Mouse (Mus musculus): ENCODE measurements around the gene Sema4d.
"Not testable (repeated sequence)": the region's sequence is repeated elsewhere in the genome, so short reads cannot be mapped to it uniquely, and the experiment has no call there.

Gene Sema4d

GRCm38 (mm10) chr13:51676641-51677040 lies 116.9 kb downstream of the Sema4d start:
- DNase-seq, result no peak

GRCm38 (mm10) chr13:51668195-51668594 lies 125.4 kb downstream of the Sema4d start:
- DNase-seq, result not testable (repeated sequence)

GRCm38 (mm10) chr13:51663561-51663960 lies 130.0 kb downstream of the Sema4d start:
- DNase-seq, result no peak

GRCm38 (mm10) chr13:51659573-51659972 lies 134.0 kb downstream of the Sema4d start:
- DNase-seq, result no peak

- DNase-seq, result no peak
These were observed 135.5 kb downstream of the Sema4d start for GRCm38 (mm10) chr13:51658094-51658493.

GRCm38 (mm10) chr13:51656516-51657235 lies 136.9 kb downstream of the Sema4d start:
- DNase-seq, result no peak

GRCm38 (mm10) chr13:51653961-51654360 lies 139.6 kb downstream of the Sema4d start:
- no peak for DNase-seq

GRCm38 (mm10) chr13:51653159-51653558 lies 140.4 kb downstream of the Sema4d start:
- no peak for DNase-seq

- peak; percentile 97 for DNase-seq
These were observed 142.0 kb downstream of the Sema4d start, which contains the start of gene Secisbp2 for GRCm38 (mm10) chr13:51651408-51652064. Gene Secisbp2, plus strand, starts transcription at chr13:51651697.

- no peak for DNase-seq
These were observed 143.8 kb downstream of the Sema4d start for GRCm38 (mm10) chr13:51649740-51650139.

- DNase-seq, result no peak
These were observed 145.3 kb downstream of the Sema4d start for GRCm38 (mm10) chr13:51648237-51648636.

- no peak for DNase-seq
These were observed 145.8 kb downstream of the Sema4d start for GRCm38 (mm10) chr13:51647770-51648169.

- DNase-seq, result no peak
These were observed 147.1 kb downstream of the Sema4d start for GRCm38 (mm10) chr13:51646362-51647027.

- DNase-seq, result no peak
These were observed 147.7 kb downstream of the Sema4d start for GRCm38 (mm10) chr13:51645872-51646271.

GRCm38 (mm10) chr13:51644829-51645789 lies 148.4 kb downstream of the Sema4d start, which contains the start of gene Cks2:
Gene Cks2, plus strand, starts transcription at chr13:51645232.
- DNase-seq, result peak; percentile 97

- no peak for DNase-seq
These were observed 149.4 kb downstream of the Sema4d start for GRCm38 (mm10) chr13:51643924-51644828.

- no peak for DNase-seq
These were observed 151.3 kb downstream of the Sema4d start for GRCm38 (mm10) chr13:51642171-51642778.

- DNase-seq, result no peak
These were observed 152.1 kb downstream of the Sema4d start for GRCm38 (mm10) chr13:51641424-51641823.

GRCm38 (mm10) chr13:51638958-51639357 lies 154.6 kb downstream of the Sema4d start:
- DNase-seq, result no peak
